Mouse (Mus musculus) liver, embryonic 14.5 days (tissue): ENCODE data around the gene Tdp1.

Source experiments
- CTCF ChIP-seq: IDR thresholded peaks from 2 replicates; pipeline ENCODE4 v1.5.1; 2016; ENCODE audit warnings: antibody characterized with exemption, low read depth, control low read depth
- EP300 ChIP-seq: IDR thresholded peaks from 2 replicates; pipeline ENCODE4 v1.6.1; 2016; ENCODE audit warnings: antibody characterized with exemption, low read depth

DNA sequence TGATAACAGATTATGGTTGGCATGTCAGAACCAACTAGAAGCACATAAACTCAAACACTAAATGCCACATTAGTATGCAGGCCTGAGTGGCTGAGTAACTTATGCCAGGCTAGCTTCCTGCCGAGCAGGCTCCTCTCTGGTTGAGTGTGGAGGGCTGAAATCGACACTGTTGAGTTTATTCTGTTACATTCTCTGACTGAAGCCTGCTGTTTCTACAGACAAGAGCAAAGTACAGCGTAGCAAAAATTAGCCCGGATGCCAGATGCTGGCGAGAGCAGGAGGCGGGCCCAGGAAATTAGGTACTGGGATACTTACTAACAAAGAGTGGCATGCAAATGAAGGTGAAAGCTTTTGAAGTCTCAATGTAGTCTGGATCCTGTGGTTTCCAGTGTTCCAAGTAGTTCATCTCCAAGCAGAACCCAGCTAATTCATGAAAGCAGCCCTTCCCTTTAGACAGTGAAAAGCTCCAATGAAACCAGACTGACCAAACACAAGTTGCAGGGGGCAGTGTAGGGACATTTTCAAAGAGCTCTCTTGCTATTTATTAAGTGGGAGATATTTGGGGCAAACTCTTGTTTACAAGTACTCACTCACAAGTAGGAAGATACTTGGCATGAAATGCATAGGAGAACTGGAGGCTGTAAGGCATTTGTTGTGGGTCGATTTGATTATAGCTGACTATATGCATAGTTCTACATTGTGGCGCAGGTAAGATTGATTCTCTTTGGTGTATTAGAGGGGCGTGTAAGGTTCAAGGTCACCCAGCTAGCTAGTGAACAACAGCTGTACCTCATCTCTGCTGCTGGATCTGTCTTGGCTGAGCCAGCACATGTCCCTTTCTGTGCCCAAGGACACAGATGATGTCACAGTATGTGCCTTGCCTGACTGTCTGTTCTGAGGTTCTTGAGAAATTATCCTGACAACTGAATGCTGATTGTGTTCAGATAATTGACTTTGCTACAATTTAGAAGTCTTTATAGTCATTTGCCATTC, 74.0 kb downstream of the Tdp1 start:
- TF ChIP-seq CTCF (no peak), EP300 (no peak)
